ENCODE assay signal across 27 mouse cellular contexts in the genomic region with DNA sequence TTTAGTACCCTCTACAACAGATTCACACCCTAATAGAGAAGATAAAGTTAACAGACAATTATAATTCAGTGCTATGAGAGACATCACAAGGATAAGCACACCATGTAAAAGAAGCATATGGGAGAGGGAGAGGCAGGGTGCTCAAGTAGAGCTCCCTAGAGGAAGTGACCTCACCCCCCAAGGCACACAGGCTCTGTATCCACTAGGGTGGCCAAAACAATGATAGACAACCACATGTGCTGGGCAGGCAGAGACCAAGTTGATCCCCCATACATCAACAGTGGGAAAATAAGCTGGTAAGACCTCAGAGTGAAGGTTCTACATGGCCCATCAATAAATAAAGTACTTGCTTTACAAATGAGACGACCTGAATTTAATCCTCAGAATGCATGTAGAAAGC.
"Had no signal": no experiment of that assay in that cellular context is flagged by ENCODE, and none has a peak within 500 bp of the region (broad histone marks: within the 10 kb centered on the region; RNA-seq: fewer than 3 reads in every experiment).

No protein-coding gene starts in this region.

- H3K9me3 ChIP-seq: embryonic facial prominence, embryonic 12.5 days; embryonic facial prominence, embryonic 13.5 days; embryonic facial prominence, embryonic 15.5 days; forebrain, embryonic 10.5 days; forebrain, embryonic 12.5 days; forebrain, embryonic 13.5 days; forebrain, embryonic 15.5 days; heart, embryonic 10.5 days had no signal

- H3K27ac ChIP-seq: embryonic facial prominence, embryonic 12.5 days; embryonic facial prominence, embryonic 13.5 days; embryonic facial prominence, embryonic 15.5 days; forebrain, embryonic 10.5 days; forebrain, embryonic 12.5 days; forebrain, embryonic 13.5 days; forebrain, embryonic 15.5 days; gastrocnemius, adult 2 months; heart, adult 2 months; heart, embryonic 10.5 days had no signal

- H3K9ac ChIP-seq: embryonic facial prominence, embryonic 12.5 days; embryonic facial prominence, embryonic 13.5 days; embryonic facial prominence, embryonic 15.5 days; forebrain, embryonic 12.5 days; forebrain, embryonic 13.5 days; forebrain, embryonic 15.5 days; forebrain, postnatal 0 days had no signal

- H3K4me2 ChIP-seq: embryonic facial prominence, embryonic 12.5 days; embryonic facial prominence, embryonic 13.5 days; embryonic facial prominence, embryonic 15.5 days; forebrain, embryonic 12.5 days; forebrain, embryonic 13.5 days; forebrain, embryonic 15.5 days had no signal

- DNase-seq: cerebellum, adult 8-10 months; cerebellum, adult 9-10 months; cerebellum, adult 9-11 months; cerebellum, postnatal 10 days; cerebellum, postnatal 14 days; cerebellum, postnatal 25 days; cerebellum, postnatal 36 days; embryo, embryonic 11 days; forebrain, postnatal 0 days; gastrocnemius, adult 2 months; gastrocnemius, postnatal 10 days; gastrocnemius, postnatal 14 days; gastrocnemius, postnatal 25 days; gastrocnemius, postnatal 36 days; heart, adult 18-20 months; heart, adult 2 months had no signal

- H3K27me3 ChIP-seq: embryonic facial prominence, embryonic 12.5 days; embryonic facial prominence, embryonic 13.5 days; embryonic facial prominence, embryonic 15.5 days; forebrain, embryonic 12.5 days; forebrain, embryonic 13.5 days; forebrain, embryonic 15.5 days had no signal

- H3K36me3 ChIP-seq: embryonic facial prominence, embryonic 12.5 days; embryonic facial prominence, embryonic 13.5 days; embryonic facial prominence, embryonic 15.5 days; forebrain, embryonic 10.5 days; forebrain, embryonic 12.5 days; forebrain, embryonic 15.5 days; heart, embryonic 10.5 days had no signal

- H3K4me3 ChIP-seq: embryonic facial prominence, embryonic 12.5 days; embryonic facial prominence, embryonic 13.5 days; embryonic facial prominence, embryonic 15.5 days; erythroblast, embryonic 14.5 days; forebrain, embryonic 10.5 days; forebrain, embryonic 12.5 days; forebrain, embryonic 13.5 days; forebrain, embryonic 15.5 days; gastrocnemius, adult 2 months; heart, adult 2 months; heart, embryonic 10.5 days had no signal

- H3K4me1 ChIP-seq: forebrain, embryonic 12.5 days; heart, embryonic 10.5 days had no signal

- ATAC-seq: forebrain, embryonic 13.5 days; forebrain, embryonic 14.5 days; forebrain, embryonic 15.5 days; forebrain, embryonic 16.5 days; forebrain, postnatal 0 days had no signal
